Mouse (Mus musculus): ENCODE data around the gene Rbm17.

Rbm17 gene

GRCm38 (mm10) chr2:11558654-11559053 is 45.3 kb downstream of the Rbm17 start:
- ChIA-PET CTCF (interaction anchor here in 1 of 4 experiments (1.1 kb wide), 1 partner anchor 12 kb away, joined by 4 read pairs; no protein-coding TSS in a partner anchor), POLR2A (interaction anchor here (0.7 to 3.5 kb wide), 7 partner anchors 12 to 1226 kb away, joined by 3 to 16 read pairs (median 5); no protein-coding TSS in a partner anchor)

GRCm38 (mm10) chr2:11557244-11557643 is 46.7 kb downstream of the Rbm17 start:
- ChIA-PET POLR2A (interaction anchor here in 3 of 4 experiments (0.6 to 3.5 kb wide), 7 partner anchors 8 to 54 kb away, joined by 3 to 16 read pairs (median 4); no protein-coding TSS in a partner anchor), CTCF (interaction anchor here in 2 of 4 experiments (0.9 to 2.3 kb wide), 3 partner anchors 11 to 15 kb away, joined by 3 to 5 read pairs (median 4); no protein-coding TSS in a partner anchor)

GRCm38 (mm10) chr2:11555316-11555715 is 48.6 kb downstream of the Rbm17 start:
- ChIA-PET POLR2A (interaction anchor here in 2 of 4 experiments (0.6 to 1.2 kb wide), 2 partner anchors 9 to 291 kb away, joined by 4 read pairs; no protein-coding TSS in a partner anchor), CTCF (interaction anchor here in 3 of 4 experiments (0.6 to 2.3 kb wide), 5 partner anchors 8 to 588 kb away, joined by 3 to 6 read pairs (median 4); no protein-coding TSS in a partner anchor)

- ChIA-PET POLR2A (interaction anchor here in 3 of 4 experiments (0.5 to 3.0 kb wide), 22 partner anchors 8 to 224 kb away, joined by 3 to 21 read pairs (median 5); partner anchors contain the start of genes Ankrd16 (in 1 of the 3) and Fbh1 (in 1 of the 3)), CTCF (interaction anchor here in 3 of 4 experiments (0.6 to 2.2 kb wide), 5 partner anchors 11 to 898 kb away, joined by 3 to 14 read pairs (median 3); no protein-coding TSS in a partner anchor)
These were observed 50.2 kb downstream of the Rbm17 start, which contains the start of gene Pfkfb3 for GRCm38 (mm10) chr2:11553471-11554400. TSS of gene Pfkfb3 (minus strand) at chr2:11554077.

GRCm38 (mm10) chr2:11552966-11553451 is 50.9 kb downstream of the Rbm17 start:
- CTCF ChIA-PET = interaction anchor here in 3 of 4 experiments (0.7 to 2.2 kb wide), 6 partner anchors 8 to 153 kb away, joined by 3 to 14 read pairs (median 3); no protein-coding TSS in a partner anchor
- POLR2A ChIA-PET = interaction anchor here in 3 of 4 experiments (0.8 to 3.0 kb wide), 18 partner anchors 8 to 224 kb away, joined by 3 to 21 read pairs (median 4); partner anchors contain the start of genes Ankrd16 (in 1 of the 3) and Fbh1 (in 1 of the 3)

DNA sequence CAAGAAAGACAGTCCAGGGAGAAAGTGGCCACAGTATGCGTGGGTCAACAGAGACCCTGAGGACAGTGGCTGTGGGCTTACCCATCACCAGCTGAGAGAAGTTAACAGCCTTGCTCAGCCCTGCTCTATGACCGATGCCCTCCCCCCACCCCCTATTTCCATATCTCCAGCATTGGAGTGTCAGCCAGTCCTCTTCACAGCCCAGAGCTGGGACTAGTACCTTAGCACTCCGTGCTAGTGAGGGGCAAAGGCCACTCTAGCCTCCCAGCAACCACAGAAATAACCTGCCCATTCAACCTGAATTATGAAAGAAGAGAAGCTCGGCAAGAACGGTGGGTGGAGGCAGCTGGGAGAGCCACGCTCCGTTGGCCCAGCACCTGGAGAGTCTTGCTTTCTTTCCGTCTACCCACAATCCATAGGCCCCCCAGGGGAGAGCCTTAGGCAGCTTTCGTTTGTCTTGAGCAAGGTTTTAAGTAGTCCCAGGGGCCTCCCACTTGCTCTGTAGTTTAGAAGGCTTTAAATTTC is 51.6 kb downstream of the Rbm17 start:
- CTCF ChIA-PET = interaction anchor here in 3 of 4 experiments (0.7 to 2.2 kb wide), 7 partner anchors 9 to 152 kb away, joined by 3 to 14 read pairs (median 3); no protein-coding TSS in a partner anchor
- POLR2A ChIA-PET = interaction anchor here in 3 of 4 experiments (0.7 to 3.0 kb wide), 15 partner anchors 9 to 225 kb away, joined by 3 to 21 read pairs (median 4); partner anchors contain the start of genes Ankrd16 (in 1 of the 3) and Fbh1 (in 1 of the 3)

DNA sequence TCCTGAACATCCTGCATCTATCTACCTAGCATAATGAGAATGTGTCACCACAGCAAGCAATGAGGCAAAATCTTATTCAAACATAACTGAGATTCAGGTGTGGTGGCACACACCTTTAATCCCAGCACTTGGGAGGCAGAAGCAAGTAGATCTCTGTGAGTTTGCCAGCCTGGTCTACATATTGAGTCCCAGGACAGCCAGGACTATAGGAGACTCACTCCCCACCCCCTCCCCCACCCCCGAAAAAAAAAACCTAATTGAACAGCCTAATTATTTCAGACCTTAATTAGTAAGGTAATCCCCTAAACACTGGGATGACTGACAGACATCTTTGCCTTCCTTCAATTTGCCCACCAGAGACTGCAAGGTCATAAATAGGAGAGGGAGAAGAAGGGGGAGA is 52.2 kb downstream of the Rbm17 start:
- ChIA-PET POLR2A (interaction anchor here in 3 of 4 experiments (0.7 to 2.8 kb wide), 5 partner anchors 9 to 19 kb away, joined by 3 to 21 read pairs (median 4); no protein-coding TSS in a partner anchor), CTCF (no interaction called here)

DNA sequence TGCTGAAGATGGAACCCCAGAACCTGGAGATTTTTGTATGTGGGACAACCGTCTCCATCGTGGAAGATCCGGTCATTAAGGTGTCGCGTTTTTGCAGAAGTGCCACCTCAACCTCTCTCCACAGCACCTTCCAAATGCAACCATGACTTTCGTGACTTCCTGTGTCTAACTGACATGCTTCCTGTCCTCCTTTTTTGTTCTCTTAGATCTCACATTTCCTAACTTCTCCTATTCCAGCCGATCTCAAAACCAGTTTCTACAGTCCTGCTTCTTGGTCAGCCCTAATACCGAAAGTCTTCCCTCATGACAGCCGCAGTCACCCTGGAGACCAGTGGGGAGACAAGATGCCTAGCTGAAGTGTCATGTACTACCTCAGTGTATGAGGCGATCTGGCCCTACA is 55.4 kb downstream of the Rbm17 start:
- ChIA-PET CTCF (interaction anchor here in 1 of 4 experiments (0.6 kb wide), 1 partner anchor 263 kb away, joined by 3 read pairs; no protein-coding TSS in a partner anchor), POLR2A (interaction anchor here in 3 of 4 experiments (0.5 to 4.7 kb wide), 5 partner anchors 15 to 87 kb away, joined by 3 to 33 read pairs (median 4); no protein-coding TSS in a partner anchor)

GRCm38 (mm10) chr2:11547609-11548008 is 56.3 kb downstream of the Rbm17 start:
- ChIA-PET POLR2A (interaction anchor here in 3 of 4 experiments (0.6 to 4.7 kb wide), 11 partner anchors 10 to 86 kb away, joined by 3 to 50 read pairs (median 24); no protein-coding TSS in a partner anchor), CTCF (interaction anchor here in 1 of 4 experiments (0.7 kb wide), 1 partner anchor 8 kb away, joined by 3 read pairs; no protein-coding TSS in a partner anchor)

DNA sequence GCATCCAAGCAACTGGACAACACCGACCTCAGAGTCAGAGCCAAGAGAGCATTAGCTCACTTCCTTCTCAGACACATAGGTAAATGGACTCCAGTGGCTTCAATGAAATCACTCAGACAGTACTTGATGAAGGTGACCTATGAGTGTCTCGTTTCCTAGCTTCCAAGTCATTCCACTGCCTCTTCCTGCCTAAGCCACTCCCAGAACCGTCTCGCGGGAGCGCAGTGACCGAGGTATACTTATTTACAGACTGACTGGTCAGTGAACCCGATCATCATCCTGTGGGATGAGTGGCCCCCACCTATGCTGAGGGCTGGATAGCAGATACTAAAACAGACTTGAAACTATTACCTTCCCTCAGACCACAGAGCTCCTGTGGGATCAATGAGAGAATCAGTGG is 57.9 kb downstream of the Rbm17 start:
- ChIA-PET CTCF (interaction anchor here (0.7 to 1.4 kb wide), 12 partner anchors 11 to 118 kb away, joined by 3 to 10 read pairs (median 4); no protein-coding TSS in a partner anchor), POLR2A (interaction anchor here (0.5 to 4.7 kb wide), 54 partner anchors 8 to 1466 kb away, joined by 3 to 50 read pairs (median 5); partner anchors contain the start of genes Pfkfb3 (in 2 of the 4), Ankrd16 (in 1 of the 4), Atp5c1 (in 1 of the 4) and Fbh1 (in 1 of the 4))

DNA sequence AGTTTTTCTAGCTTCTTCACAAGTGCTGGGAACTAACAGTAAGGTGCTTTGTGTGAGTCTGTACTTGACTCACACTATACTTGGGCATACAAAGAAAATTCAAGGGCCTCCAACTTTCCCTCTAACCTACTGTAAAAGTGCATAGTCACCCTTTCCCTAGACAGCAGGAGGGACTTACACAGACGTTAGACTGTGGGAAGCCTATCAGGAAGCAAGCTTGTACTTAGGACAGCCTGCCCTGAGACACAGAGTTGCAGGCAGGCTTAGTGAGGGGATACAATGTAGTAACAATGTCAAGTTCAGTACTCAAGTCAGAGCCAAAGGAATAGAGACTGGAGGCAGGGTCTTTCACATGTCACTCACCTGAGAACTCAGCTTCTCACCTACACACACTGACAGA is 58.6 kb downstream of the Rbm17 start:
- ChIA-PET CTCF (interaction anchor here in 3 of 4 experiments (0.7 to 1.4 kb wide), 9 partner anchors 10 to 50 kb away, joined by 3 to 10 read pairs (median 4); no protein-coding TSS in a partner anchor), POLR2A (interaction anchor here (0.5 to 4.7 kb wide), 48 partner anchors 9 to 1465 kb away, joined by 3 to 50 read pairs (median 5); partner anchors contain the start of genes Pfkfb3 (in 2 of the 4), Ankrd16 (in 1 of the 4), Atp5c1 (in 1 of the 4) and Fbh1 (in 1 of the 4))

DNA sequence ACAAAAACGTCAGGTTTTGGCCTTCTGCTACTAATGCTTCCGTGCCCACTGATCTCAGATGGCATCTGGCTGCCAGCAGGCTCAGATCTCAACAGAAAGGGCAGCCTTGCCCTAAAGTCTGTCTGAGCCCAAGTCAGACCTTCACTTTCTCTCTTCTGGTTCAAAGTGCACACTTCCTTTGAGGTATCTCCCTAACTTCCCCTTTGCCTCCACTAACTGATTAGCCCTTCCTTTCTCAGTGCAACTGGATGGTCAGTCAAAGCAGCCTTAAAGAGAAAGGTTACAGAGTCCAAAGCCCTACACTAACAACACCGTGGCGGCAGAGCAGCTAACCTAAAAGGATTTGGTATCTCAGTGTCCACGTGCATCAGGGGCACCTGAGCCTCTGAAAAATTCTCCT is 59.6 kb downstream of the Rbm17 start:
- ChIA-PET CTCF (interaction anchor here in 1 of 4 experiments (1.6 kb wide), 1 partner anchor 23 kb away, joined by 4 read pairs; no protein-coding TSS in a partner anchor), POLR2A (interaction anchor here in 3 of 4 experiments (2.0 to 4.7 kb wide), 11 partner anchors 10 to 59 kb away, joined by 4 to 50 read pairs (median 26); partner anchors contain the start of gene Pfkfb3 (in 1 of the 3))

DNA sequence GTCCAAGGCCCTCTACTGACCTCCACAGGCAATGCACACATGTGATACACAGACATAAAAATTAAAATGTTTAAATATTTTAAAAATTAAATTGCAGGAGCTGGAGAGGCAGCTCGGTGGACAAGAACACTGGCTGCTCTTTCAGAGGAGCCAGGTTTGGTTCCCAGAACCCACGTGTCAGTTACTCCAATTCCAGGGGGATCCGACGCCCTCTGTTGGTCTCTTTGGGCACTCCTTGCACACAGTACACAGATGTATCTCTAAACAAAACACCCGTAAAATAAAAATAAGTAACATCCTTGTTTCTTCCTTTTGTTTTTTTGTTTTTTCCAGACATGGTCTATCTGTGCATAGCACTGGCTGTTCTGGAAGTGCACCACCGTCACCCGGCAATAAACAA is 60.8 kb downstream of the Rbm17 start:
- ChIA-PET POLR2A (interaction anchor here in 2 of 4 experiments (0.8 to 1.8 kb wide), 11 partner anchors 9 to 209 kb away, joined by 3 to 5 read pairs (median 3); no protein-coding TSS in a partner anchor), CTCF (interaction anchor here (0.6 to 1.6 kb wide), 41 partner anchors 9 to 251 kb away, joined by 3 to 14 read pairs (median 3); partner anchors contain the start of gene Pfkfb3 (in 1 of the 4))

- POLR2A ChIA-PET = interaction anchor here in 3 of 4 experiments (0.6 to 1.8 kb wide), 13 partner anchors 10 to 209 kb away, joined by 3 to 5 read pairs (median 3); no protein-coding TSS in a partner anchor
- CTCF ChIA-PET = interaction anchor here (0.5 to 1.6 kb wide), 42 partner anchors 9 to 816 kb away, joined by 3 to 14 read pairs (median 3); partner anchors contain the start of gene Pfkfb3 (in 1 of the 4)
These were observed 61.3 kb downstream of the Rbm17 start for GRCm38 (mm10) chr2:11542640-11543039.

- ChIA-PET CTCF (interaction anchor here (0.5 to 1.6 kb wide), 34 partner anchors 9 to 816 kb away, joined by 3 to 14 read pairs (median 4); partner anchors contain the start of gene Pfkfb3 (in 1 of the 4)), POLR2A (interaction anchor here in 3 of 4 experiments (0.5 to 1.8 kb wide), 12 partner anchors 10 to 208 kb away, joined by 3 to 5 read pairs (median 3); no protein-coding TSS in a partner anchor)
These were observed 61.8 kb downstream of the Rbm17 start for GRCm38 (mm10) chr2:11542121-11542520.

DNA sequence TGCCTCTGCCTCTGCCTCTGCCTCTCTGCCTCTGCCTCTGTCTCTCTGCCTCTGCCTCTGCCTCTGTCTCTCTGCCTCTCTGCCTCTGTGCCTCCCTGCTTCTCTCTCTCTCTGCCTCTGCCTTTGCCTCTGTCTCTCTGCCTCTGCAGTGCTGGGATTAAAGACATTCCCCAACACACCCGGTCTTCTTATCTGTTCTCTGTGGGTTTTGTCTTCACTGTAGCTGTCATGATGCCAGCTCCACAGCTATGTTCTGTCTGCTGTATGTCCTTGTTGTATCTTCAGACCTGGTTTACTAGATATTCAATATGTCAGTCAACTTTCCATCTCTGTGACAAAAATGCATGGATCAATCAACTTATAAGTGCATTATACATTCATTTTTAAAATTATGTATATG is 62.4 kb downstream of the Rbm17 start:
- ChIA-PET CTCF (interaction anchor here in 2 of 4 experiments (0.6 to 1.6 kb wide), 3 partner anchors 15 to 40 kb away, joined by 3 to 5 read pairs (median 5); no protein-coding TSS in a partner anchor), POLR2A (interaction anchor here in 2 of 4 experiments (0.5 to 1.5 kb wide), 2 partner anchors 11 to 130 kb away, joined by 3 read pairs; no protein-coding TSS in a partner anchor)

Data from embryonic stem cell, embryonic (primary cell).